Mouse (Mus musculus) right cerebral cortex, postnatal 14 days (tissue): Measurements from ENCODE around the gene Adam10.

Experiments used
- DNase-seq: peaks from one replicate; pipeline ENCODE4 v3.0.0; 2022

Gene Adam10

DNA sequence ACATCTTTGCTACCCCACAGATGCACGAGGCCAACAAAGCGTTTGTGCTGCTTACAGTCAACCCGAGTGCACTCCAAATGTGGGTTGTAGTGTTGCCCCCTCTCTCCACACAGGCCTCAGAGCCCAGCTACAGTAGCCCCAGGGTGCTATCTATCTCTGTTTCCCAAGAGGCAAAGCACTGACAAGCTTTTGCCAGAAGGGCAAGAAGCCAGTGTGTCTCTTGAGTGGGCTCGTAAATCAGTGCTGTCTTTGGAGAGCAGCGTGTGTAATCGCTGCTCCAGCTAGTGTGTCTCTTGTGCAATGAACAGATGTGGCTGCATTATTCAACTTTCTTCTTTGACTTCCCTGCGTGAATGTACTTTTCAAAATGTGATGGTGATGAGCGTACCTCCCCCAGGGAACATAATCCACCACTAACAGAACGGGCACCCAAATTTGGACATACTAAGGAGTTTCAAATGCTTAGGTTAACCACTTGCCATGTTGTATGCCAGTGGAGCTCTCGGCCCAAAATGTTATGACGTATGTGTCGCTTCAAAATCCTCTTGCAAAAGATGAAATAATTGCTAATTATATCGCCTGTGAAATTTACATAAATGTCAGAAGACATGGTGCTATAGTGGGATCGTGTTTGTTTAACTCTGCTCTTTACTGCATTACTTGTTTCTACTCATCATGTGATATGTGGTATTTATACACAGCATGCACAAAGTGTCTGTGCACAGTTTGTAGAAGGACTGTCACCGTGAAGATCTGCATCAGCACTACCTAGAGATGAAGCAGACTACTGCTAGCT, 116.0 kb downstream of the Adam10 start:
- no peak for DNase-seq

DNA sequence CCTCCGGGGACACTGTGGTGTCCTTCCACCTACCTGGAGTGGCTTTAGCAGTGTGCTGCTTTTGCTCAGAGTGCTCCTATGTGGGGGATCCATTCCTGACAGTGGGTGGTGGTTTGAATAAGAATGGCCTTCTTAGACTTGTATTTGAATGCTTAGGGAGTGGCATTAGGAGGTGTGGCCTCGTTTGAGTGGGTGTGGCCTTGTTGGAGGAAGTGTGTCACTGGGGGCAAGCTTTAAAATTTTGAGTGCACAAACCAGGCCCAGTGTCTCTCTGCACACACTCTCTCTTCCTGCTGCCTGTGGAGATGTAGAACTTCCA, 116.6 kb downstream of the Adam10 start:
- DNase-seq: no peak

DNA sequence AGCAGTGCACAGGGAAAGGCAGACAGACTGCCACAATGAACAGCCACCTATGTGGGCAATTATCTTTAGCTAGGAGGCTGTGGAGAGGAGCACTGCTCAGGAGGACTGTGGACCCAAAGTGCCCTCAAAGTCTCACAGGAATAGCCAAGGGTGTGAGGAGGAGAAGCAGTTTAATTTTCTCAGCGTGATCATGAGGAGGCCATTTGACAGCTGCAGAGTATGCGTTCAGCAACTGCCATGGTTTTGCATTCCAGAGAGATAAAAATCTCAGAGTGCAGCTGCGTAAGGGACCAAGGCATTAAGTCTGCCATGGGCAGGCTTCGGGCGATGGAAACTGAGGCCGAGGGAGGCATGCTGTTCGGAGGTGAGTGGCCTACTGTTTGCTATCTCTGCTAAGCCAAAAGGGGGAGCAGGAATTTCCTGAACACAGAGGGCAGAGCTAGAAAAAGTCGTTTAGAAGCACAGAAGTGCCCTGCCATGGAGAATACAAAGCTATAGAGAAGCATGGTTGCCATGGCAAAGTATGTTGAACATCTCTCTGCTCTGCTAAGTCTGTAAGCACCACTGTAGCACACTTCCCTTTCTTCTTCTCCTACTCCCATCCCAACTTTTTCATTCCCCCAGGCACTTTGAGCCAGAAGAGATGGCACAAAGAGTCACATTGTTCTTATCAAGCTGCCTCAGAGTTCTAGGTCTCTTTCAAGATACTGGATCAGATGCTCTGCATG, 122.0 kb downstream of the Adam10 start:
- DNase-seq: no peak

DNA sequence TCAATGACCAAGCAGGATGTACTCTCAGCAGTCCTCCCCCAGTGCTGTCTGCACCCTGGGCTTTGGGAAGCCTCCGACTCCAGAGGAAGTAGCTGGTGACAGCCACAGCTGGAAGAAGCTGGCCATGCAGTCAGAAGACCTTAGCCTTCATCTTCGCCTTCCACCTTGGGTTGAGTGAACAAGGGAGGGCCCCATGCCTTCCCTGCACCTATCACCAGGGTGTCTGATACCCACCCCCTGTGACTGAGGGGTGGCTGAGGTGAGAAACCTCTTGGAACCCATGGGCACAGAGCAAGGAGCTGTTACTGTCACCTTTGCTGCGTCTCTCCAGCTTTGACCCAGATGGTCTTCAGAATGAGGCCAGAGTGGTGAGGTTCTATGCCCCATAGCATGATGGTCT, 123.0 kb downstream of the Adam10 start:
- no peak for DNase-seq

DNA sequence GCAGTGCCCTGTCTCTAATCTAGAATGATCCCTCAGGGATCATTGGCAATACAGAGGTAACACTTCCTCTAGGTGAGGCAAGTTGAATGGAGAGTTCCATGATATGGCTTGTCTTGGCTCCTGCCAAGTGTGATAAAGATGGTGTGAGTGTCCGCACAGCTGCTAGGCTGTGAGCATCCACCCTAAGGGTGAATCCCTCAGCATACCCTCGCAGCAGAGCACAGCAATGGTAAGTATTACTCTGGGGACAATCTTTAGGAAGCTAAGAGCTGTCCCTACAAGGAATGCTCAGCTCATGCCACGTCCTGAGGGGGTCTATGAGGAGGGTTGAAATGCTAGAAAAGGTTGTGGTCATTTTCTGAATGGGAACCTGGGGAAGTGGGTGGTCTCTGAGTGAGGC, 124.0 kb downstream of the Adam10 start:
- DNase-seq: no peak

DNA sequence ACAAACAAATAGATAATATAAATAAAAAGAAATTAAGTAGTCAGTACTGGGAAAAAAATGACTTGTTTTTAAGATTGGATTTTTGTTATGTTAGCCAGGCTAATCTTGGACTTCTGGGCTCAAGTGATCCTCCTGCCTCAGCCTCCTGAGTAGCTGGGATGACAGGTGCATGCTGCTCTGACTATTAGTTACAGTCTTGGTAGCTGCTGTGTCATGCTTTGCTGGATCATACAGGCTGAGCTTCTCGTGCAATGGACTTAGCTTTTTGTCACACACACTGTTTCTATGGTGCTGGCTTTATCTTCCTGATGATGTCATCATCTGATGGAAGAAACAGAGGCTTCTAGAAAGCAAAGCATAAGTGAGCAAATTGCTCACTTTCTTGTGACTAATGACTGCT, 127.3 kb downstream of the Adam10 start:
- DNase-seq: no peak

DNA sequence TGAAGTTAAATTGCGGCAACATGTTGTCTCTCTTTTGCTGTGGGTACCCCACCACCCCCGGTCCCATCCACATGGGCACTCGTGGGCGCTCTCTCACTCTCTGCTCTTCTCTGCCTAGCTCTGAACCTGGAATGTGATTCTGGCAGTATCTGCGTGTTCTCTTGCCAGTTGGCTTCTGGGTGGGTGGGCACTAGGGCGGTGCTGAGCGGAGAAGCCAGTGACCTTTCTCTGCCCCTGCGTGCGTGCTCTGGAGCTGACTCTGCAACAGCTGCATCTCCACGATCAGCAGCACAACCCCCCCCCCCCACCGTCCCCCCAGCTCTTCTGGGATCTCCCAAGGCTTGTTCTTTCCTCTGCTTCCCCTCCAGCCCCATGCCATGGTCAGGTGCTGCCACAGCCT, 128.9 kb downstream of the Adam10 start:
- DNase-seq: no peak

DNA sequence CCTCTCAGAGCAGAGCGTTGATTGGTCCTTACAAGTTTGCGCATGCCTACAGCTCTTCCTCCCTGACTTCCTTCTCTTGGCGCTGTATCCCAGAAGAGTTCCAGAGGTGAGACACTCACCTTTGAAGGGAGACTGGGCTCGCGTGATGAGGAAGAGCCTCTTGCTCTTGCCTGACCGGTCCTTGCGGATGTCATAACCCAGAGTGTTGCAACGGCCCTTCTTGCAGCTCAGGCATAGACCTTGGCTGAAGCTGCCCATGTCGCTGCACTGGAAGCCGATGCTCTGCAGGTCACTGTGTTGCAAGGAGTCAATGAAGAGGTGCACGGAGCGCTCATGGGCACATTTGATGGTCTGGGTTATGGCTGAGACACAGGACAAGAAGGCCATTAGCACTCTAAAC, 133.8 kb downstream of the Adam10 start:
- DNase-seq: no peak

DNA sequence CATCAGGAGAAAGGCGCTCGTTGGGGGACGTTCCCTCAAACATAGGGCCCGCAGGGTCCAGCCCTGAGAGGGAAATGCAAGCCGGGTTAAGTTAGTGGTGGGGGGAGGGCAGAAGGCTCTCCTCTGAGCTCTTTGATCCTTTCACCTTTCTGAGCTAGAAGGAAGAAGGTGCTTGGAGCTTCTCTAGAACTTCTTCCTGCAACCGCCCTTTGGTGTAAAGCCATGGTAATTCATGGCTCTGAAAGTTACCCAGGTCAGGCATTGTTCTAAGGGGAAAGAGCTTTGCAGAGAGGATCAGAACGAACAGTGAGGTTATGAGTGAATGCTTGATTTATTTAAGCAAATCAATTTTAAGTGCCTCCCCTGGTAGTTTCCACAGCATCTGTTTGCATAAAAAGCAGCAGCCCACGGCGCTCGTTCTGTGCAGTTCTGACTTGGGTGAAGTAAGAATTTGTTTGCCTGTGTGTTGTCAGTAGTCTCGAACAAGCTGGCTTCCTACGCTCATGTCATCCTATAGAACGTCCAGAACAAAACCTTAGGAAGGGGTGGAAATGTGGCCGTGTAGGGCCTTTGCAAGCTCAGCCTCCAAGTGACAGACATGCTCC, 138.0 kb downstream of the Adam10 start:
- no peak for DNase-seq

DNA sequence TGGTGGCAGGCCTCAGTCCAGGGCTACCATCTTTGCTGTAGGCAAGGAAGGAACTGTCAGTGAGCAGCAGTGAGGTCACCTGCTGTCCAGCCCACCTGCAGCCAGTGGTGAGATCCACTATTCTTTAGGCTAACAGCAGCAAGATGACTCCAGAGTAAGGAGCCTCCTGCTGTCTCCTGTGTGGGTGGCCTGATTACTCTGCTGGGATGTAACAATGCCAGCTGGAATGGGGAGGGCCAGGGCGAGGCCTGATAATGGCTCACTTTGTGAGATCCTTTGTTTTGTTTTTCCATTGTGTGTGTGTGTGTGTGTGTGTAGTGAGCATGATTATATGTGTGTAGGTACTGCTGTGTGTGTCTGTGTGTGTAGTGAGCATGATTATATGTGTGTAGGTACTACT, 138.6 kb downstream of the Adam10 start:
- DNase-seq: no peak

DNA sequence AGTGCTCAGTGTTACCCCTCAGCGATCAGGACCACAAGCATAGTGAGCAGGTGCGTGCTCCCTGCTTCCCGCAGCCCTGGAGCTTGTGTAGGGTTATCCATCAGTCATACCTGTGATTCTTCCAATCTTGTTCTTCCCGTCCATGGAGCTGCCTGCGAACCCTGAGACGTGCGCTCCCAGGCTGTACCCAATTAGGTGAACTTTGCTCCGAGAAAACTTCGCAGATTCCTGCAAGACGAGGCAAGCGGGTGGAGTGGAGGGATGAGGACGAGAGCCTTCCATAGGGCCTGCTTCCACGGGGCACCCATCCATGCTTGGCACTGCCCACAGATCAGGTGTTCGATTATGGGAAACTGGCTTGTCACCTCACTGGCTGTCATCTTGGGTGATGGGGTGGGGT, 139.9 kb downstream of the Adam10 start:
- DNase-seq: no peak

DNA sequence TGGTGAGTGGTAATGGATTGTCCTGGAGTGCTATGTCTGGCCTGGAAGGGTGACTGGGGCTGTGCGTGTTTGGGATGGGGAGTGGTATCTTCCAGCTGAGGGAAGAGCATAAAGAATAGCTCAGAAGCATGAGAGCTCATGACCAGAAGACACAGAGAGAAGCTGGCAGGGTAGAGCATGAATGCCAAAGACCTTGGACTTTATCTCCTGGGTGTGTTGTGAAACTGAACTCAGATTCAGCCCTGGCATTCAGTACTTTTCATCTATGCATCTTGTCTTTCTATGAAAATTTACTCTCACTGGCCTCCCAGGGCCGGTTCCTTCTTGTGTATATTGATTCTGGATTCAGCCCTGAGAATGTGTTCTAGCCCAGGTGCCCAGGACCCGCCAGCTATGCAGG, 145.3 kb downstream of the Adam10 start:
- DNase-seq: no peak

DNA sequence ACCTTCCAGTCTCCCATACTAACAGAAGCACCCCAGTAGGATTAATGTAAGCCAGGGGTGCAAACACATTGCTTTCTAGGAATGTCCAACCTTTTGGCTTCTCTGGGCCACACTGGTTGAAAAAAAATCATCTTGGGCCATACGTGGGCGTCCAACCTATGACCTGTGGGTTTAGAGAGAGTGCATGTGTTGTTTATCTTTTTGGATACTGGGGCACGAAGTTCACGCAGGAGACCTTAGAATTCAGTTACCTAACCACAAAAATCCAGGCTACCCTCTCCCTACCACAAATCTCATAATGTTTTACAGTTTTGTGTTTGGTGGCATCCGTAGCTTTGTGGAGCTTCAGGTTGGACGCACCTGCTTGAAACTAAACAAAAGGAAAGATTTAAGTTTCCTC, 149.1 kb downstream of the Adam10 start:
- no peak for DNase-seq
